Mouse (Mus musculus) forebrain, postnatal 0 days (tissue): Measurements from ENCODE around the gene Ddx51. TPM values are rescaled to one million over a fixed set of nuclear protein-coding genes. Genes with fewer than 3 reads are reported as not detected.

Source experiments
- ATAC-seq: fragments of 200-750 bp; cut with Nextera tagmentation; 2 replicates; pipeline ENCODE4 v1.8.0; 2017; ENCODE audit warnings: mild to moderate bottlenecking, moderate library complexity
- DNase-seq: peaks from one replicate; pipeline ENCODE4 v3.0.0-alpha.2; 2015
- H3K27ac ChIP-seq: fragments of 300-500 bp; sonication (generic); 2 replicates; pipeline ENCODE4 v1.5.1; 2014; ENCODE audit warnings: low read depth, mild to moderate bottlenecking, antibody characterized with exemption, low read length, moderate library complexity, mixed read lengths
- H3K27me3 ChIP-seq: fragments of 300-500 bp; sonication (generic); 2 replicates; pipeline ENCODE4 v1.6.1; 2014; ENCODE audit warnings: mild to moderate bottlenecking, low read length, mixed read lengths; ENCODE audit not compliant: insufficient read depth
- H3K36me3 ChIP-seq: fragments of 300-500 bp; sonication (generic); 2 replicates; pipeline ENCODE4 v1.6.1; 2014; ENCODE audit warnings: mild to moderate bottlenecking, moderate library complexity; ENCODE audit not compliant: insufficient read depth
- H3K4me1 ChIP-seq: fragments of 300-500 bp; sonication (generic); 2 replicates; pipeline ENCODE4 v1.6.1; 2014; ENCODE audit warnings: antibody characterized with exemption; ENCODE audit not compliant: insufficient read depth
- H3K4me2 ChIP-seq: fragments of 300-500 bp; sonication (generic); 2 replicates; pipeline ENCODE4 v1.6.1; 2014; ENCODE audit warnings: low read depth, mild to moderate bottlenecking, moderate library complexity
- H3K4me3 ChIP-seq: fragments of 300-500 bp; sonication (generic); 2 replicates; pipeline ENCODE4 v1.5.1; 2014; ENCODE audit warnings: low read depth, low read length, mixed read lengths
- H3K9ac ChIP-seq: fragments of 300-500 bp; sonication (generic); 2 replicates; pipeline ENCODE4 v1.6.1; 2014; ENCODE audit warnings: mild to moderate bottlenecking
- H3K9me3 ChIP-seq: fragments of 300-500 bp; sonication (generic); 2 replicates; pipeline ENCODE4 v1.6.1; 2016; ENCODE audit warnings: low read length
- CTCF ChIP-seq: sonication (generic); IDR thresholded peaks from 2 replicates; pipeline ENCODE4 v1.5.1; 2016; ENCODE audit warnings: antibody characterized with exemption, control low read depth, low read depth
- WGBS: fragments of 180-500 bp; shearing (Covaris S2); extraction: QIAGEN DNeasy Blood & Tissue Kit; methylation state at CpG from one replicate; pipeline ENCODE4 v1.1.7; 2014; 5-methylcytosine and 5-hydroxymethylcytosine counted together
- microRNA-seq, 2 experiments: library from miRNA; unstranded; fragments of <30 nt; microRNA quantifications; one replicate each; pipeline ENCODE4; 2016
- polyA plus RNA-seq: library from polyadenylated mRNA; unstranded; fragments of >200 nt; fragmentation: Nextera tagmentation; extraction: Ambion mirVana; gene quantifications from 2 replicates; pipeline ENCODE4 v1.2.1, GENCODE M21; 2015
- total RNA-seq: library from RNA; depleted of rRNA; stranded (reverse); fragments of >200 nt; gene quantifications from 2 replicates; pipeline ENCODE4 v1.2.3, GENCODE M21; 2014; rRNA removed

Ddx51 gene
- total and polyA plus RNA-seq, 2 experiments from 2014 or later = 12.8 to 13.5 TPM

DNA sequence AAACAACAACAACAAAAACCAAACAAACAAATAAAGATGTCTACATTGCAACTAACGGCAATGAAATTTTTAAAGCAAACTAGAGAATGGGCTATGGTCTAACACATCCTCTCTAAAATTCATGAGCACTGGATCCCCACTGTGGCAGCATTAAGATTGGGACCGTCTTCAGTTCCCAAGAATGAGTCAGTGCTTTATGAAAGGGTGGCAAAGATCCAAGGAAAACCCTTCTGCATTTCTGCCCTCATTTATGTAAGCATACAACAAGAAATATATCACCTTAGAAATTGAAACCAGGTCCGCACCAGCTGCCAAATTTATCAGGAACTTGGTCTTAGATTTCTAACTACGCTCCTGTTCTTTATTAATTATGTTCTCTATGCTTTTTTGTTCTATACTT is 56.0 kb downstream of the Ddx51 start:
- H3K4me2 ChIP-seq = no peak overlapping the region
- no peak overlapping the region for H3K27ac ChIP-seq
- ATAC-seq = no peak
- H3K9me3 ChIP-seq = no peaks in the 10 kb centered on the region
- no peak for TF ChIP-seq CTCF
- H3K9ac ChIP-seq = no peak overlapping the region
- H3K4me1 ChIP-seq = no peaks in the 10 kb centered on the region
- H3K27me3 ChIP-seq = no peaks in the 10 kb centered on the region
- no peak for DNase-seq
- H3K4me3 ChIP-seq = no peak overlapping the region
- 80% methylated on average over 4 of the region's 4 CpGs for WGBS
- H3K36me3 ChIP-seq = peaks cover 55% of the 10 kb centered on the region

Small RNA genes lying within 50 kb of the gene (microRNA-seq; reads per million reads assigned to microRNA genes)
- gene Mir7026 = 2.2 to 2.7 reads per million in 2 experiments

Other genes starting within 250 kb of the Ddx51 start
- 28.1 and 30.3 TPM in 2 replicates for gene Fbrsl1, start 204.9 kb upstream of the Ddx51 start, total RNA-seq
- 20.2 and 21.3 TPM in 2 replicates for gene Fbrsl1, start 204.9 kb upstream of the Ddx51 start, polyA plus RNA-seq
- gene Galnt9, start 109.1 kb upstream of the Ddx51 start, total RNA-seq = 27.8 and 29.3 TPM in 2 replicates
- 20.0 and 21.2 TPM in 2 replicates for gene Galnt9, start 109.1 kb upstream of the Ddx51 start, polyA plus RNA-seq
- gene Noc4l, start within 50 bp of the Ddx51 start, total RNA-seq = 27.0 and 36.9 TPM in 2 replicates
- gene Noc4l, start within 50 bp of the Ddx51 start, polyA plus RNA-seq = 40.4 and 47.2 TPM in 2 replicates
- 60.8 and 66.4 TPM in 2 replicates for gene Ep400, start 117.3 kb downstream of the Ddx51 start, total RNA-seq
- 25.2 and 37.4 TPM in 2 replicates for gene Ep400, start 117.3 kb downstream of the Ddx51 start, polyA plus RNA-seq
- 13.5 and 14.2 TPM in 2 replicates for gene Pus1, start 127.2 kb downstream of the Ddx51 start, total RNA-seq
- 16.8 and 17.4 TPM in 2 replicates for gene Pus1, start 127.2 kb downstream of the Ddx51 start, polyA plus RNA-seq
- 49.8 and 65.9 TPM in 2 replicates for gene Ulk1, start 156.6 kb downstream of the Ddx51 start, total RNA-seq
- 16.8 and 20.8 TPM in 2 replicates for gene Ulk1, start 156.6 kb downstream of the Ddx51 start, polyA plus RNA-seq
- gene Hscb, start 186.3 kb downstream of the Ddx51 start, total RNA-seq = 10.8 and 16.0 TPM in 2 replicates
- 11.2 and 11.9 TPM in 2 replicates for gene Hscb, start 186.3 kb downstream of the Ddx51 start, polyA plus RNA-seq
- gene Chek2, start 186.5 kb downstream of the Ddx51 start, total RNA-seq = 2.9 and 3.8 TPM in 2 replicates
- 3.4 and 4.3 TPM in 2 replicates for gene Chek2, start 186.5 kb downstream of the Ddx51 start, polyA plus RNA-seq
- 50.4 and 58.2 TPM in 2 replicates for gene Ttc28, start 226.4 kb downstream of the Ddx51 start, total RNA-seq
- gene Ttc28, start 226.4 kb downstream of the Ddx51 start, polyA plus RNA-seq = 12.6 and 14.5 TPM in 2 replicates